Mouse (Mus musculus) layer of hippocampus, postnatal 10 days (tissue): ENCODE results near the gene Clec9a. TPM values are rescaled to one million over a fixed set of nuclear protein-coding genes. Genes with fewer than 3 reads are reported as not detected.

Experiments used
- DNase-seq, 2 experiments: peaks; one replicate each; pipeline ENCODE4 v3.0.0; 2021; ENCODE audit warnings: low spot score in 2 of 2
- total RNA-seq, 2 experiments: library from RNA; stranded (reverse); gene quantifications; 2 replicates each; pipeline ENCODE4 v1.2.3; 2021

The Clec9a gene
- total RNA-seq, 2 experiments from 2014 or later = not detected

- DNase-seq = peak; percentile 79 to 82
Measured at GRCm38 (mm10) chr6:129423734-129424072, 15.0 kb downstream of the Clec9a start.

GRCm38 (mm10) chr6:129425217-129425616, 16.6 kb downstream of the Clec9a start:
- no peak for DNase-seq

GRCm38 (mm10) chr6:129425812-129426211, 17.1 kb downstream of the Clec9a start:
- DNase-seq = no peak

GRCm38 (mm10) chr6:129427281-129427680, 18.6 kb downstream of the Clec9a start:
- DNase-seq = no peak

- no peak for DNase-seq
Measured at GRCm38 (mm10) chr6:129434239-129434638, 25.6 kb downstream of the Clec9a start.

GRCm38 (mm10) chr6:129436025-129436424, 27.4 kb downstream of the Clec9a start:
- no peak for DNase-seq

- no peak for DNase-seq
Measured at GRCm38 (mm10) chr6:129438033-129438432, 29.4 kb downstream of the Clec9a start.

- DNase-seq = no peak
Measured at GRCm38 (mm10) chr6:129449743-129450142, 41.1 kb downstream of the Clec9a start.

- DNase-seq = peak in 1 of 2 experiments; percentile 27
Measured at GRCm38 (mm10) chr6:129451411-129452039, 42.9 kb downstream of the Clec9a start, which contains the start of gene Clec1a. Gene Clec1a (minus strand): TSS chr6:129452000.

GRCm38 (mm10) chr6:129471386-129471785, 62.7 kb downstream of the Clec9a start:
- no peak for DNase-seq

- no peak for DNase-seq
Measured at GRCm38 (mm10) chr6:129472627-129473026, 64.0 kb downstream of the Clec9a start.

Other genes starting within 250 kb of the Clec9a start
- gene Clec2d, start 228.2 kb upstream of the Clec9a start, total RNA-seq = 1 to 10 TPM; 5.2 to 5.8 TPM
- not detected for gene Cd69, start 133.4 kb upstream of the Clec9a start, total RNA-seq
- gene 4922502D21Rik, start 77.1 kb upstream of the Clec9a start, total RNA-seq = not detected
- gene Clec12a, start 66.2 kb upstream of the Clec9a start, total RNA-seq = not detected
- gene Clec12b, start 23.0 kb upstream of the Clec9a start, total RNA-seq = not detected
- under 1 TPM; 0.32 to 0.62 TPM for gene Clec1b, start 11.6 kb upstream of the Clec9a start, total RNA-seq
- 1 to 10 TPM; 3.1 to 3.3 TPM for gene Clec1a, start 43.1 kb downstream of the Clec9a start, total RNA-seq
- not detected for gene Olr1, start 98.3 kb downstream of the Clec9a start, total RNA-seq
- gene Tmem52b, start 103.7 kb downstream of the Clec9a start, total RNA-seq = not detected
- gene Gabarapl1, start 124.3 kb downstream of the Clec9a start, total RNA-seq = 100 to 1,000 TPM; 386 to 427 TPM
- not detected for gene Klre1, start 169.0 kb downstream of the Clec9a start, total RNA-seq
- gene Klrd1, start 182.9 kb downstream of the Clec9a start, total RNA-seq = not detected
- not detected for gene Klrk1, start 215.0 kb downstream of the Clec9a start, total RNA-seq
- not detected for gene Klrc3, start 234.5 kb downstream of the Clec9a start, total RNA-seq